ENCODE assay signal across 9 mouse cellular contexts in genomic region chrX:84932715-84933473, GRCm38 (mm10).
DNase-seq lines count a peak whose midpoint lies in the region; ATAC-seq lines count a peak whose summit lies in the region.
"Had no signal": no experiment of that assay in that cellular context is flagged by ENCODE, and none has a peak within 500 bp of the region (broad histone marks: within the 10 kb centered on the region; RNA-seq: fewer than 3 reads in every experiment).

No protein-coding gene starts in this region.

- DNase-seq in midbrain, embryonic 14.5 days: peak; percentile 40
- DNase-seq in cerebellum, postnatal 25 days: peak; percentile 74 to 86
- DNase-seq in left cerebral cortex, adult 11 months (ENCODE audit: low spot score): peak; percentile 13
- DNase-seq in right cerebral cortex, postnatal 36 days (ENCODE audit: low spot score in 2 of 2): peak; percentile 2 to 18
- no peak for DNase-seq in thymus, postnatal 10 days (ENCODE audit: low spot score in 2 of 2)
- DNase-seq in gastrocnemius, adult 8-10 months (ENCODE audit: low spot score in 2 of 2): no peak

- H3K4me1 ChIP-seq in midbrain, embryonic 14.5 days (ENCODE audit: control insufficient read depth, insufficient read depth, low read length): no peaks in the 10 kb centered on the region
- H3K4me1 ChIP-seq in midbrain, embryonic 16.5 days (ENCODE audit: control insufficient read depth, insufficient read depth, low read length): no peaks in the 10 kb centered on the region
- H3K4me1 ChIP-seq: embryonic facial prominence, embryonic 15.5 days had no signal

- no peaks in the 10 kb centered on the region for H3K36me3 ChIP-seq in midbrain, embryonic 14.5 days (ENCODE audit: control insufficient read depth, insufficient read depth, low read length)
- H3K36me3 ChIP-seq in midbrain, embryonic 16.5 days (ENCODE audit: control insufficient read depth, insufficient read depth, low read length): no peaks in the 10 kb centered on the region
- H3K36me3 ChIP-seq: embryonic facial prominence, embryonic 15.5 days had no signal

- ATAC-seq in midbrain, embryonic 14.5 days (ENCODE audit: low FRiP score, low TSS enrichment): no peak
- no peak for ATAC-seq in midbrain, embryonic 16.5 days
- ATAC-seq in erythroid progenitor cell, adult 5-6 weeks (replicated peaks; ENCODE audit: low FRiP score, poor library complexity, severe bottlenecking): no peak

- H3K4me2 ChIP-seq in midbrain, embryonic 14.5 days (ENCODE audit: low read length): no peak overlapping the region
- H3K4me2 ChIP-seq in midbrain, embryonic 16.5 days (ENCODE audit: low read length): no peak overlapping the region
- H3K4me2 ChIP-seq: embryonic facial prominence, embryonic 15.5 days had no signal

- no peak overlapping the region for H3K4me3 ChIP-seq in midbrain, embryonic 14.5 days (replicated peaks; ENCODE audit: low read depth, low read length)
- no peak overlapping the region for H3K4me3 ChIP-seq in midbrain, embryonic 16.5 days (ENCODE audit: low read depth, low read length)
- H3K4me3 ChIP-seq: embryonic facial prominence, embryonic 15.5 days had no signal

- H3K27ac ChIP-seq in midbrain, embryonic 14.5 days (replicated peaks; ENCODE audit: low read depth, low read length): no peak overlapping the region
- no peak overlapping the region for H3K27ac ChIP-seq in midbrain, embryonic 16.5 days (ENCODE audit: low read length)
- H3K27ac ChIP-seq: embryonic facial prominence, embryonic 15.5 days had no signal

- 84% methylated on average over 10 of the region's 10 CpGs for WGBS in midbrain, embryonic 14.5 days
- WGBS in midbrain, embryonic 16.5 days: 80% methylated on average over 10 of the region's 10 CpGs

- H3K27me3 ChIP-seq in midbrain, embryonic 14.5 days (ENCODE audit: control insufficient read depth, insufficient read depth, low read length): no peaks in the 10 kb centered on the region
- H3K27me3 ChIP-seq in midbrain, embryonic 16.5 days (ENCODE audit: control insufficient read depth, insufficient read depth, low read depth, low read length): no peaks in the 10 kb centered on the region
- H3K27me3 ChIP-seq: embryonic facial prominence, embryonic 15.5 days had no signal

- H3K9ac ChIP-seq in midbrain, embryonic 14.5 days (replicated peaks; ENCODE audit: low read length): no peak overlapping the region
- no peak overlapping the region for H3K9ac ChIP-seq in midbrain, embryonic 16.5 days (ENCODE audit: low read depth, low read length)
- H3K9ac ChIP-seq: embryonic facial prominence, embryonic 15.5 days had no signal

- H3K9me3 ChIP-seq in midbrain, embryonic 14.5 days (ENCODE audit: control insufficient read depth, low read length): no peaks in the 10 kb centered on the region
- H3K9me3 ChIP-seq in midbrain, embryonic 16.5 days (replicated peaks; ENCODE audit: control insufficient read depth, low read length, poor library complexity, severe bottlenecking): no peaks in the 10 kb centered on the region
- H3K9me3 ChIP-seq: embryonic facial prominence, embryonic 15.5 days had no signal

Comparison
In these comparisons a context has a peak if more than half of its experiments do, and no peak if none do; other contexts are left out.
1. DNase-seq: peak in midbrain, embryonic 14.5 days (single experiment), cerebellum, postnatal 25 days (2 of 2), left cerebral cortex, adult 11 months (single experiment) and right cerebral cortex, postnatal 36 days (2 of 2); none in thymus, postnatal 10 days (0 of 2) and gastrocnemius, adult 8-10 months (0 of 2).